Mouse (Mus musculus) kidney, adult 2 months (tissue): ENCODE measurements around the gene Barx2. TPM values are rescaled to one million over a fixed set of nuclear protein-coding genes. Genes with fewer than 3 reads are reported as not detected.

Experiments
- DNase-seq: peaks from one replicate; pipeline ENCODE4 v3.0.0; 2021
- H3K27ac ChIP-seq: fragments of 200-500 bp; 2 replicates; pipeline ENCODE4 v1.5.1; 2012; ENCODE audit warnings: low read depth, low read length, control low read depth, inconsistent platforms; ENCODE audit not compliant: insufficient read depth
- H3K27me3 ChIP-seq: fragments of 200-500 bp; replicated peaks from 2 replicates; pipeline ENCODE4 v1.6.1; 2012; ENCODE audit warnings: mild to moderate bottlenecking, moderate library complexity, low read length, inconsistent platforms; ENCODE audit not compliant: control insufficient read depth, insufficient read depth
- H3K36me3 ChIP-seq: fragments of 200-500 bp; 2 replicates; pipeline ENCODE4 v1.6.1; 2012; ENCODE audit warnings: mild to moderate bottlenecking, moderate library complexity, low read length, inconsistent platforms; ENCODE audit not compliant: control insufficient read depth, insufficient read depth
- H3K4me1 ChIP-seq: fragments of 200-500 bp; 2 replicates; pipeline ENCODE4 v1.6.1; 2011; ENCODE audit warnings: low read length; ENCODE audit not compliant: control insufficient read depth, insufficient read depth
- H3K4me3 ChIP-seq: fragments of 200-500 bp; 2 replicates; pipeline ENCODE4 v1.5.1; 2011; ENCODE audit warnings: mild to moderate bottlenecking, low read depth, low read length, control low read depth; ENCODE audit not compliant: insufficient read depth
- CTCF ChIP-seq: fragments of 200-500 bp; conservative IDR thresholded peaks from 2 replicates; pipeline ENCODE4 v1.5.1; 2011; ENCODE audit warnings: low read depth, mild to moderate bottlenecking, control low read depth, low read length, moderate library complexity, mixed read lengths; ENCODE audit not compliant: insufficient read depth, insufficient read length
- POLR2A ChIP-seq: fragments of 200-500 bp; IDR thresholded peaks from one replicate; pipeline ENCODE4 v1.6.1; 2011; ENCODE audit warnings: low read depth, low read length, control low read depth
- WGBS: fragments of 180-500 bp; shearing (Covaris S2); methylation state at CpG from one replicate; pipeline ENCODE4 v1.1.7; 2018; 5-methylcytosine and 5-hydroxymethylcytosine counted together
- polyA plus RNA-seq: library from polyadenylated mRNA; depleted of rRNA; stranded (reverse); fragments of >200 nt; gene quantifications from 2 replicates; pipeline ENCODE4 v1.2.3, GENCODE M21; 2012

Gene Barx2
- polyA plus RNA-seq, 1 experiment, result 0.16 TPM

DNA sequence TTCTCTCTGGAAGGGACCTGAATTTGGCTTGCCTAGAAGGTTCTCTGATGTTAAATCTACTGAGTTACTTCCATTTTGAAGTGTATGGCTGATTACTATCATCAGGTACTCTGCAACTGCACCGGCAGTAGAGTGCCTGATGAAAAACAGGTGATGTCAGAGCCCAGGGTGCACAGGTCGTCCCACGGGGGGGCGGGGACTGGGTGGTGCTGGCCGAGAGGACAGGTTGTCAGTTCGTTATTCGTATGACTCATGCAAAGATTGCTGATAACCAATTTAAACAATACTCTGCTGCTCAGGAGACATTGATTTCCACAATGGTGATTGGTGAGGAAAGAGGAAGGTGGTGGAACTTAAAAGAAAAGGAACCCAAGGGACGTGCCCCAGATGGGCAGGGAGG lies 61.6 kb downstream of the Barx2 start:
- H3K4me3 ChIP-seq, result no peak overlapping the region
- no peak for DNase-seq
- WGBS, result 72% methylated on average over 8 of the region's 8 CpGs
- H3K27ac ChIP-seq, result no peak overlapping the region
- H3K36me3 ChIP-seq, result no peaks in the 10 kb centered on the region
- H3K4me1 ChIP-seq, result no peaks in the 10 kb centered on the region
- no peaks in the 10 kb centered on the region for H3K27me3 ChIP-seq
- TF ChIP-seq CTCF, result no peak
- no peak for TF ChIP-seq POLR2A

DNA sequence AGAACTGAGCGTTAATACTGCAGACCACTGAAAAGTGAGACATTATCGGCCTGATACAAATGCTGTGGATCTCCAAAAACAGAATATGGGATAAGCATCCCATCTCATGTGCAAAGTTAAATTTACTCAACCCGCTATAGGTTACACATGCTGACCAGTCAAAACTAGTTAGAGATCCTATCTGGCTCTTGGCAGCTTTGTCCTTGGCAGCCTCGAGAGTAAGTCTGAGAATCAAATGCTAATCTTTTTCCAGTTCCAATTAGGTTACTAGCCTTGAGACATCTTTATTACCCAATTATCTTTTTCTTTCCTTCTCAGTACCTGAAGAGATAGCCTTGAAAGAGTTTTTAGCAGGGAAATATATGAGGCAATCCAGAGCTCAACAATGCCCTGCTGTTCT lies 62.6 kb downstream of the Barx2 start:
- Histone ChIP-seq H3K36me3 (no peaks in the 10 kb centered on the region), H3K4me1 (no peaks in the 10 kb centered on the region), H3K27ac (no peak overlapping the region), H3K27me3 (no peaks in the 10 kb centered on the region), H3K4me3 (no peak overlapping the region)
- DNase-seq, result no peak
- no peak for TF ChIP-seq POLR2A
- no peak for TF ChIP-seq CTCF
- 89% methylated on average over 4 of the region's 4 CpGs for WGBS

DNA sequence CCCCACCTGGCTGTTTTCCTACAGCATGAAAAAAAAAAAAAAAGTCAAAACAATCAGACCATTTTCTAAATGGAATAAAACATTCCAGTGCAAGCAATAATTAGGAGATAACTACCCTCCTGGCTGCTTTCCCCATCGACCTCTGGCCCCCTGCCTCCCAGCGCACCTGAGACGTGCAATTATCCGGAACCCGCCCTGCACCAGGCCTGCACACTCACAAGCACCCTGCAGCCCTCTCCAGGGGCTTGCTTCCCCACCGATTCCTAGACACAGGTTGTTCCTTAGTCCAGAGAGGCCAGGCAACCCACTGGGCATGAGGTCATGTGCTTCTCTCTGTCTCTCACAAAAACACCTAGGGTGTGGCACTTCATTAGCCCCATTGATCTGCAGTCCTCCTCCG lies 63.9 kb downstream of the Barx2 start:
- 65% methylated on average over 7 of the region's 7 CpGs for WGBS
- Histone ChIP-seq H3K27me3 (no peaks in the 10 kb centered on the region), H3K4me1 (no peaks in the 10 kb centered on the region), H3K4me3 (no peak overlapping the region), H3K27ac (no peak overlapping the region), H3K36me3 (no peaks in the 10 kb centered on the region)
- no peak for DNase-seq
- TF ChIP-seq CTCF (no peak), POLR2A (no peak)

DNA sequence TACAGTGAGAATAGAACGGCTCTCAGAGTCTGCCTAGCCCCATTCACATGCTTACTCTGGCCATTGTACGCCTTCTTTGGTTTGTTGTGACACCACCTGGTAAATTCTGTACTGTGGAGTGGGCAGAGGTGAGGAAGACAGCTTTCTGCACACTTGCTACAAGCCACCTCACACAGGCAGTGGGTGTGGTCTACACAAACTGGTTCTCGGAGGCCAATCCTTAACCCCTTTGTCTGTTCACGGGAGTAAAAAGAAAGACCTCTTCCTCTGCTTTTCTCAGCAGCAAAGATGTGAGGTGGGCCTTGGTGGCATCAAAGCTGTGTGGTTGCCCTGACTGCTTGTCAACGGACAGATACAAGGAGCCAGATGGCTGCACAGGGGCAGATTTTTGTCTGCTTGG lies 68.6 kb downstream of the Barx2 start:
- 82% methylated on average over 5 of the region's 5 CpGs for WGBS
- no peak for DNase-seq
- Histone ChIP-seq H3K36me3 (no peaks in the 10 kb centered on the region), H3K4me1 (no peaks in the 10 kb centered on the region), H3K27ac (no peak overlapping the region), H3K27me3 (no peaks in the 10 kb centered on the region), H3K4me3 (no peak overlapping the region)
- no peak for TF ChIP-seq CTCF
- TF ChIP-seq POLR2A, result no peak

DNA sequence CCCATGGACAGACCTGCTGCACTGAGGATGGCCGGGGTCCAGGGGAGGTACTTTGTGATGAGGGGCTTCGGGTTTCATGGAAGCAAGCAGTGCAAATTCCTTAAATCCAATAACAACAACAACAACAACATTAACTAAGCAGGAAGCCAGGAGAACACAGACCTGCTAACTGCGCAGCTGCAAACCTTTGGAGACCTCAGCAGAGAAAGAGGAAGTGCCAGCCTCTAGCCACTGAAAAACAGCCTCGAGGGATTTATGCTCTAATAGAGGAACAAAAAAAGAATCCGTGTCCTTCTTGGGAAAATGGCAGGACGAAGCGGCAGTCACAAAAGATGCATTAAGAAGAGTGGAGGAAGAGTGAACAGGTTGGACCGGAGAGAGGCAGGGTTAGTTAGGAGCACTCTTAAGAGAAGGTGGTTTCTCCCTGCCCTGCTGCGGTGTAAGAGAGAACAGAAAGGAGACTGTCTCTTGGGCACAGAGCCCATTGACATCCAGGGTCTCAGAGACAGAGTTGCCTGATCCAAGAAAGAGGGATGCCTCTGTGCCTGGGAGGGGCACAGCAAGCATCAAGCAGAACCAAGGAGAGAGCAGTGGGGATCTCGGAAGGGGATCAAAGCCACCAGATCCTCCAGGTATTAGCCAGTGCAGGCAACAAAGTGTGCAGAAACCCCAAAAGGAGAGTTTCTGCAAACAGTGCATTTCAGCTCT lies 72.0 kb downstream of the Barx2 start:
- H3K27ac ChIP-seq, result no peak overlapping the region
- no peak for TF ChIP-seq CTCF
- 65% methylated on average over 10 of the region's 10 CpGs for WGBS
- H3K4me3 ChIP-seq, result no peak overlapping the region
- no peak for DNase-seq
- H3K4me1 ChIP-seq, result 0 out of 2 replicates have a peak, but pooled peaks cover 2% of the 10 kb centered on the region
- no peaks in the 10 kb centered on the region for H3K27me3 ChIP-seq
- H3K36me3 ChIP-seq, result no peaks in the 10 kb centered on the region

DNA sequence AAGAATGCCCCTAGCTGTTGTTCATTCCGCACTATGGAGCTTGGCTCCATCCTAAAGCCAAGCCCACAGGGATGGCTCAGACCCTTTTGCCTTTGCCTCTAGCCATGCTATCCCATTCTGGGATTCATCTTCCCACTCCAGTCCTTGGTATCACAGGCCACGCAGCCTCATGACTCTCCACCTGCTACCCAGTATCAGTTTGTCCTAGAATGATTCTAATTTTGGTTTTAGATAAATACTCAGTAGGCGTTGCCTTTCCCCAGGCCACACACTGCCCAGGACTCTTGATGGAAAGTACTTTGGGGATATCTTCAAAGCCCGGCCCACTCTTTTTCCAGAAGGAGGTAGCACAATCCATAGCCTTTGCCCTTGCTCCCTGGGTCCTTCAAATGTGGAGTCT lies 72.7 kb downstream of the Barx2 start:
- H3K36me3 ChIP-seq, result no peaks in the 10 kb centered on the region
- no peak overlapping the region for H3K4me3 ChIP-seq
- WGBS, result 91% methylated on average over 4 of the region's 4 CpGs
- H3K27ac ChIP-seq, result no peak overlapping the region
- TF ChIP-seq POLR2A, result no peak
- no peak for TF ChIP-seq CTCF
- H3K4me1 ChIP-seq, result 0 out of 2 replicates have a peak, but pooled peaks cover 2% of the 10 kb centered on the region
- H3K27me3 ChIP-seq, result no peaks in the 10 kb centered on the region
- no peak for DNase-seq

DNA sequence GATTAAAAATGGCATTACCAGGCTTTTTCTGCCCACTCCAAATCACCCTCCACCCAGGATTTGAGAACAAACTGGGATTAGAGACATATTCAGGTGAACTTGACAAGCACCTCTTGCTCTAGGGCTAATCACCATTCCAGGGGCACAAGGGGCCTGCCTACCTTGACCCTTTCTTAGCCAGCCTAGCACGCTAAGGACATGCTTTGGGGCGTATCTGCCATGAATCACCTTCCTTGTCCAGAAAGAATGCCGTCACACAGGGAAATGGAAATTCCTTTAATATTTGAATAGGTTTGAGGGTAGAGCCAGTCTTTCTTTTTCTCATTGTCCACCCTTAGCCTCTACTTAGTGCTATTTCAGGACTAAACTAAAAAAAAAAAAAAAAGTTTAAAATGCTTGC lies 73.2 kb downstream of the Barx2 start:
- Histone ChIP-seq H3K4me1 (0 out of 2 replicates have a peak, but pooled peaks cover 2% of the 10 kb centered on the region), H3K36me3 (no peaks in the 10 kb centered on the region), H3K27me3 (no peaks in the 10 kb centered on the region), H3K4me3 (no peak overlapping the region), H3K27ac (no peak overlapping the region)
- WGBS, result 81% methylated on average over 3 of the region's 3 CpGs
- DNase-seq, result no peak
- TF ChIP-seq CTCF (no peak), POLR2A (no peak)
